Mouse (Mus musculus) layer of hippocampus, adult 11-12 months (tissue): ENCODE results near the gene Dkk2.
"Not testable (repeated sequence)": the region's sequence is repeated elsewhere in the genome, so short reads cannot be mapped to it uniquely, and the experiment has no call there.

ENCODE experiments used
- DNase-seq: peaks from one replicate; pipeline ENCODE4 v3.0.0; 2022; ENCODE audit warnings: low spot score

Dkk2 gene

GRCm38 (mm10) chr3:132085112-132085822 is at the start of gene Dkk2:
Gene Dkk2 (plus strand): TSS chr3:132085292.
- peak; percentile 4 for DNase-seq

- DNase-seq, result no peak
These were observed 48.4 kb upstream of the Dkk2 start for GRCm38 (mm10) chr3:132036704-132037103.

GRCm38 (mm10) chr3:132037670-132038069 is 47.4 kb upstream of the Dkk2 start:
- DNase-seq, result no peak

- no peak for DNase-seq
These were observed 45.0 kb upstream of the Dkk2 start for GRCm38 (mm10) chr3:132040066-132040465.

GRCm38 (mm10) chr3:132050884-132051457 is 34.1 kb upstream of the Dkk2 start:
- no peak for DNase-seq

GRCm38 (mm10) chr3:132062816-132063215 is 22.3 kb upstream of the Dkk2 start:
- DNase-seq, result not testable (repeated sequence)

GRCm38 (mm10) chr3:132063374-132063773 is 21.7 kb upstream of the Dkk2 start:
- DNase-seq, result no peak

GRCm38 (mm10) chr3:132063966-132064365 is 21.1 kb upstream of the Dkk2 start:
- DNase-seq, result no peak

- DNase-seq, result no peak
These were observed 20.2 kb upstream of the Dkk2 start for GRCm38 (mm10) chr3:132064920-132065319.

- no peak for DNase-seq
These were observed 14.1 kb upstream of the Dkk2 start for GRCm38 (mm10) chr3:132070949-132071348.

GRCm38 (mm10) chr3:132084018-132084417 is 1.1 kb upstream of the Dkk2 start:
- DNase-seq, result peak; percentile 69

- DNase-seq, result no peak
These were observed 412 bp upstream of the Dkk2 start for GRCm38 (mm10) chr3:132084680-132085079.

GRCm38 (mm10) chr3:132085823-132086350 is 795 bp downstream of the Dkk2 start:
- DNase-seq, result no peak

- DNase-seq, result no peak
These were observed 1.4 kb downstream of the Dkk2 start for GRCm38 (mm10) chr3:132086461-132086860.

GRCm38 (mm10) chr3:132087011-132087486 is 2.0 kb downstream of the Dkk2 start:
- peak; percentile 35 for DNase-seq

- DNase-seq, result no peak
These were observed 7.9 kb downstream of the Dkk2 start for GRCm38 (mm10) chr3:132092983-132093382.

- no peak for DNase-seq
These were observed 11.2 kb downstream of the Dkk2 start for GRCm38 (mm10) chr3:132096296-132096695.

- no peak for DNase-seq
These were observed 15.7 kb downstream of the Dkk2 start for GRCm38 (mm10) chr3:132100746-132101145.

- peak; percentile 16 for DNase-seq
These were observed 17.9 kb downstream of the Dkk2 start for GRCm38 (mm10) chr3:132103020-132103419.

- peak; percentile 38 for DNase-seq
These were observed 18.4 kb downstream of the Dkk2 start for GRCm38 (mm10) chr3:132103454-132103853.

GRCm38 (mm10) chr3:132115772-132116511 is 30.9 kb downstream of the Dkk2 start:
- DNase-seq, result no peak

GRCm38 (mm10) chr3:132121344-132121743 is 36.3 kb downstream of the Dkk2 start:
- no peak for DNase-seq

- no peak for DNase-seq
These were observed 37.5 kb downstream of the Dkk2 start for GRCm38 (mm10) chr3:132122581-132122980.
